Mouse (Mus musculus): ENCODE measurements at regions not wholly inside any gene's neighbourhood (a gene's known extent, or its start where the extent isn't known, plus 50 kb on each side); places are given as distances from the start of the nearest gene placed in this dataset.
A peak's percentile ranks its signal among the peaks of the same experiment; 100 is the strongest.

DNA sequence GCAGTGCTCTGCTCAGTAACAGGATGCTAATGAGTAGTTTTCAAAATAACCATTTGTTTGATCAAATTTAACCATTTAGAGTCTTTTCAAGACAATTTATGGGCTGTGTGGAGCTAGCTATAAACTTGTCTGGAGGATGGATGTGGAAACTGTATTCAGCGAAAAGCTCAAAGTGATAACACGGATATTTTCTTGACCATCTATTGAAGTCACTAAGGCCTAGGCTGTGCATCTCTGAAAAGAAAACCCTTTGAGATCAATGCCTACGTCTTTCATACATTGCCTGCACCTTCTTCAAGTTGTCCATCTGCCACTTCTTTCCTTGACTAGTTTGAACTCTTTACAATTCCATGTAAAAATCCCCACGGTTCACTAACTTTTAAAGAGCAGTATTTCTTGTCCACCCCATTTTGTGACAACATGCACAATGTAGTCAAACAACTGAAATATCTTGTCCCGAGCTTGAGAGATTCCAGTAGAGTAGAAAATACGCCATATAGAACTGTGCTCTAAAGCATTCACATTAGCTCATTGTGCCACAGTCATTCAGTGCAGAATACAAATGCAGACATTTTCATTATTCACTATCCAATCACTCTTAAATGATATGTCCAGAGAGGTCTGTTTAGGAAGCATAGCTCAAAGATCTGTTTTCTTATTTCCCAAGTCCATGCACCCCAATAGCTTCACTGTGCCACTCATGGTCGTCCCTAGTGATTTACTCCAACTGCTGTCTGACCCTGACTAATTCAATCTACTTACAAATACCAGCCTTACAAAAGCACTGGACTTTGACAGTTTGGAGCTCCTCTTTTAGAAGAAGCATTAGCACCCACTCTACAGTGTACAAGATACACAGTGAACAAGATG is 165.7 kb upstream of the 4930447F04Rik start:
- ATAC-seq (ENCODE audit: low TSS enrichment), result no peak

GRCm38 (mm10) chrX:66464985-66465384 is 161.0 kb upstream of the 4930447F04Rik start:
- ATAC-seq (ENCODE audit: low TSS enrichment), result no peak

DNA sequence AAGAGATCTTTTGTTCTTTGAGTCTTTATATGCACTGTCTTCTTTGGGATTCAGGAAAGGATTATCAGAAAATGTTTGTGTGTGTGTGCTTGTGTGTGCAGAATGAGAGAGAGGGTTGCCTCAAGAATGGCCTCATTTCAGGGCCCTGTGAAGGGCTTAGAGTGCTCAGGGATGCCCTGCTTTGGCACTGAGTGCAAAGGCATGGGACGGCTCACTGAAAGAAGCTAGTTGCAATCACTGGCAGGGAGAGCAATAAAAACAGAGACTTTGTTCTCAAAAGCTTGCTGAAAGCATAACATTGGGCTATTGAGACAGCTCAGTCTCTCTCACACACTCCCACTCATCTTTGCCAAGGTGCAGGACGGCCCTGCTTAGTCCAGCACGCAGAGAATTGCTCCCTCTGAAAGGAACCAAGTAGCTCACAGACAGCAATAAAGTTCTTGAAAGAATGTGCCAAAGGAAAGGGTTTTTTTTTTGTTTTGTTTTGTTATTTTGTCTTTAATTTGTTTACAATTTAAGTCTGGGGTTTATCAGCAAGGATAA is 157.5 kb upstream of the 4930447F04Rik start:
- ATAC-seq (ENCODE audit: low TSS enrichment), result peak; percentile 38; the same call in 1 of the 2 replicates

Measured in frontal cortex, adult (tissue).